Mouse (Mus musculus): ENCODE data around the gene Ppp1r9b.

DNA sequence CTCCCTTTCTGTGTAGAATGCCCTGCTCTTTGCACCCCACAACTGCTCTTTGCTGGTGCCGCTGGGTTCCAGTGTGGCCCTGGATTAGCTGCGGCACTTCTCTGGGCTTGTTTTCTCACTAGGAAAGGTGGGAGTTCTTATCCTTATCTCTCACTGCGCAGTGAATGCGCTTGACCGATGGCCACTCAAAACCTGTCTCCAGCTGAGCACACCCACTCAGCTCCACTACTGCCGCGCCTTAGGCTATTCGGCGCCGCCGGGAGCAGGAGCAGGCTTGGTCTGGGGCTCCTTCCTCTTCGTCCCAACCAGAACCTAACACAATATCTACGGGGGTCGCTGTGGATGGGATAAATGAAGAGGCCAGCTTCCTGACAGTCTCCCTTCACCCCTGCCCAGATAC, 42.8 kb downstream of the Ppp1r9b start:
- TF ChIP-seq CTCF (conservative IDR thresholded peaks at IDR 0.05; ENCODE audit: low read length) (no peak), POU5F1 (IDR thresholded peaks at IDR 0.05; ENCODE audit: borderline replicate concordance, low read length) (no peak), NANOG (IDR thresholded peaks at IDR 0.05; ENCODE audit: borderline replicate concordance, low read length) (no peak)

Measured in E14TG2a.4 (cell line).